Mouse (Mus musculus) heart, adult 2 months (tissue): ENCODE results near the gene Hspa14. TPM values are rescaled to one million over a fixed set of nuclear protein-coding genes. Genes with fewer than 3 reads are reported as not detected.

Experiments used
- DNase-seq, 2 experiments: peaks; one replicate each; pipeline ENCODE4 v3.0.0; 2021
- H3K27ac ChIP-seq: fragments of 200-600 bp; 2 replicates; pipeline ENCODE4 v1.8.1; 2022
- H3K27me3 ChIP-seq: fragments of 200-500 bp; 2 replicates; pipeline ENCODE4 v1.6.1; 2012; ENCODE audit warnings: mild to moderate bottlenecking, low read length, inconsistent platforms, mixed read lengths; ENCODE audit not compliant: control insufficient read depth, insufficient read depth
- H3K36me3 ChIP-seq: fragments of 200-500 bp; 2 replicates; pipeline ENCODE4 v1.6.1; 2012; ENCODE audit warnings: low read length, inconsistent platforms; ENCODE audit not compliant: control insufficient read depth, insufficient read depth
- H3K4me1 ChIP-seq: fragments of 200-500 bp; 2 replicates; pipeline ENCODE4 v1.6.1; 2011; ENCODE audit warnings: low read length; ENCODE audit not compliant: control insufficient read depth, insufficient read depth
- H3K4me3 ChIP-seq: fragments of 200-600 bp; 2 replicates; pipeline ENCODE4 v1.8.1; 2022
- H3K79me2 ChIP-seq: fragments of 200-500 bp; replicated peaks from 2 replicates; pipeline ENCODE4 v1.6.1; 2012; ENCODE audit warnings: mild to moderate bottlenecking, inconsistent platforms, low read length, moderate library complexity, mixed read lengths; ENCODE audit not compliant: control insufficient read depth, insufficient read depth
- H3K9ac ChIP-seq: fragments of 200-500 bp; 2 replicates; pipeline ENCODE4 v1.6.1; 2012; ENCODE audit warnings: low read depth, mild to moderate bottlenecking, control low read depth, inconsistent platforms, low read length, mixed read lengths
- CTCF ChIP-seq: fragments of 200-600 bp; IDR thresholded peaks from 2 replicates; pipeline ENCODE4 v1.8.1; 2022; ENCODE audit warnings: antibody characterized with exemption, mild to moderate bottlenecking, moderate library complexity
- EP300 ChIP-seq: fragments of 200-500 bp; IDR thresholded peaks from 2 replicates; pipeline ENCODE4 v1.6.1; 2011; ENCODE audit warnings: low read depth, low read length, control low read depth; ENCODE audit not compliant: insufficient read depth
- POLR2A ChIP-seq: fragments of 200-500 bp; IDR thresholded peaks from 2 replicates; pipeline ENCODE4 v1.6.1; 2011; ENCODE audit warnings: mild to moderate bottlenecking, low read depth, low read length, control low read depth; ENCODE audit not compliant: insufficient read depth
- WGBS: fragments of 180-500 bp; shearing (Covaris S2); methylation state at CpG from one replicate; pipeline ENCODE4 v1.1.7; 2018; 5-methylcytosine and 5-hydroxymethylcytosine counted together
- intact Hi-C: fragments of 180-260 bp; cut with DNase I; formaldehyde crosslinking; loops from one replicate; pipeline ENCODE4 v1.15.1; 2025
- polyA plus RNA-seq: library from polyadenylated mRNA; depleted of rRNA; stranded (reverse); fragments of >200 nt; gene quantifications from 2 replicates; pipeline ENCODE4 v1.2.3, GENCODE M21; 2012; rRNA removed
- total RNA-seq, 2 experiments: library from RNA; stranded (reverse); gene quantifications; 2 replicates each; pipeline ENCODE4 v1.2.3; 2021

Hspa14 gene
- total and polyA plus RNA-seq, 3 experiments, result 16.9 to 22.7 (median 21.5) TPM

GRCm38 (mm10) chr2:3453096-3453495, 59.5 kb downstream of the Hspa14 start:
- no peaks in the 10 kb centered on the region for H3K79me2 ChIP-seq
- H3K9ac ChIP-seq, result no peak overlapping the region
- intact Hi-C loops, result no loop called here
- no peaks in the 10 kb centered on the region for H3K27me3 ChIP-seq
- H3K36me3 ChIP-seq, result no peaks in the 10 kb centered on the region
- TF ChIP-seq EP300 (no peak), CTCF (no peak), POLR2A (no peak)
- no peaks in the 10 kb centered on the region for H3K4me1 ChIP-seq
- H3K27ac ChIP-seq, result no peak overlapping the region
- no peak for DNase-seq
- 87% methylated on average over 3 of the region's 3 CpGs for WGBS
- H3K4me3 ChIP-seq, result no peak overlapping the region

GRCm38 (mm10) chr2:3449431-3449830, 63.2 kb downstream of the Hspa14 start:
- intact Hi-C loops, result no loop called here
- Histone ChIP-seq H3K79me2 (no peaks in the 10 kb centered on the region), H3K36me3 (no peaks in the 10 kb centered on the region), H3K27me3 (no peaks in the 10 kb centered on the region), H3K27ac (no peak overlapping the region), H3K4me1 (no peaks in the 10 kb centered on the region), H3K4me3 (no peak overlapping the region), H3K9ac (no peak overlapping the region)
- TF ChIP-seq EP300 (no peak), POLR2A (no peak), CTCF (no peak)
- DNase-seq, result no peak
- WGBS, result 64% methylated on average over 2 of the region's 2 CpGs

GRCm38 (mm10) chr2:3445984-3446383, 66.6 kb downstream of the Hspa14 start:
- 93% methylated on average over 4 of the region's 4 CpGs for WGBS
- intact Hi-C loops, result no loop called here

GRCm38 (mm10) chr2:3444206-3444605, 68.4 kb downstream of the Hspa14 start:
- no peak for DNase-seq
- TF ChIP-seq POLR2A (no peak), CTCF (no peak), EP300 (no peak)
- H3K4me1 ChIP-seq, result no peaks in the 10 kb centered on the region
- H3K27me3 ChIP-seq, result no peaks in the 10 kb centered on the region
- 62% methylated on average over 7 of the region's 7 CpGs for WGBS
- no peak overlapping the region for H3K9ac ChIP-seq
- no peaks in the 10 kb centered on the region for H3K36me3 ChIP-seq
- intact Hi-C loops, result no loop called here
- no peaks in the 10 kb centered on the region for H3K79me2 ChIP-seq
- H3K4me3 ChIP-seq, result no peak overlapping the region
- H3K27ac ChIP-seq, result no peak overlapping the region

More at GRCm38 (mm10) chr2:3445984-3446383, 66.6 kb downstream of the Hspa14 start:
- no peaks in the 10 kb centered on the region for H3K4me1 ChIP-seq
- H3K36me3 ChIP-seq, result no peaks in the 10 kb centered on the region
- H3K4me3 ChIP-seq, result no peak overlapping the region
- H3K27me3 ChIP-seq, result no peaks in the 10 kb centered on the region
- no peak overlapping the region for H3K27ac ChIP-seq
- no peak overlapping the region for H3K9ac ChIP-seq
- TF ChIP-seq EP300, result no peak
- TF ChIP-seq POLR2A, result no peak
- TF ChIP-seq CTCF, result no peak
- no peaks in the 10 kb centered on the region for H3K79me2 ChIP-seq
- DNase-seq, result no peak

Other genes with a start within 250 kb of the Hspa14 start
- gene Nmt2, start 228.6 kb downstream of the Hspa14 start, total RNA-seq, result 10 to 100 TPM in 1 of 2 experiments, 1 to 10 TPM in 1; 7.8 to 10.4 TPM
- 3.7 and 5.6 TPM in 2 replicates for gene Nmt2, start 228.6 kb downstream of the Hspa14 start, polyA plus RNA-seq
- 1 to 10 TPM; 4.3 to 5.8 TPM for gene Rpp38, start 180.2 kb downstream of the Hspa14 start, total RNA-seq
- gene Rpp38, start 180.2 kb downstream of the Hspa14 start, polyA plus RNA-seq, result 2.8 and 5.4 TPM in 2 replicates
- 1 to 10 TPM; 1.1 to 1.7 TPM for gene Acbd7, start 176.6 kb downstream of the Hspa14 start, total RNA-seq
- not detected in 2 replicates for gene Acbd7, start 176.6 kb downstream of the Hspa14 start, polyA plus RNA-seq
- not detected for gene Olah, start 115.6 kb downstream of the Hspa14 start, total RNA-seq
- gene Olah, start 115.6 kb downstream of the Hspa14 start, polyA plus RNA-seq, result not detected in 2 replicates
- 1 to 10 TPM; 1.9 to 2.4 TPM for gene Meig1, start 90.2 kb downstream of the Hspa14 start, total RNA-seq
- gene Meig1, start 90.2 kb downstream of the Hspa14 start, polyA plus RNA-seq, result 1.0 and 1.8 TPM in 2 replicates
- gene Dclre1c, start 88.7 kb downstream of the Hspa14 start, total RNA-seq, result 1 to 10 TPM; 2.1 to 2.7 TPM
- 2.1 and 5.1 TPM in 2 replicates for gene Dclre1c, start 88.7 kb downstream of the Hspa14 start, polyA plus RNA-seq
- under 1 TPM; 0.50 to 0.96 TPM for gene Suv39h2, start 37.8 kb downstream of the Hspa14 start, total RNA-seq
- 0.23 and 0.73 TPM in 2 replicates for gene Suv39h2, start 37.8 kb downstream of the Hspa14 start, polyA plus RNA-seq
- gene Gm45902, start within 50 bp of the Hspa14 start, total RNA-seq, result 1 to 10 TPM in 1 of 2 experiments, under 1 TPM in 1; 0.91 to 1.0 TPM
- gene Gm45902, start within 50 bp of the Hspa14 start, polyA plus RNA-seq, result 0.61 and 1.2 TPM in 2 replicates
- gene Cdnf, start 216 bp upstream of the Hspa14 start, total RNA-seq, result 10 to 100 TPM; 22.1 to 30.8 TPM
- 7.0 and 15.3 TPM in 2 replicates for gene Cdnf, start 216 bp upstream of the Hspa14 start, polyA plus RNA-seq
- 10 to 100 TPM in 1 of 2 experiments, 1 to 10 TPM in 1; 5.5 to 10.1 TPM for gene Fam107b, start 57.7 kb upstream of the Hspa14 start, total RNA-seq
- gene Fam107b, start 57.7 kb upstream of the Hspa14 start, polyA plus RNA-seq, result 3.2 and 4.7 TPM in 2 replicates